Mouse (Mus musculus) MEL (cell line): ENCODE results near the gene Exosc6. TPM values are rescaled to one million over a fixed set of nuclear protein-coding genes. Genes with fewer than 3 reads are reported as not detected.
"Not testable (repeated sequence)": the region's sequence is repeated elsewhere in the genome, so short reads cannot be mapped to it uniquely, and the experiment has no call there.

ENCODE experiments used
- DNase-seq: peaks from one replicate; pipeline ENCODE4 v3.0.0; 2011; ENCODE audit warnings: low read depth, low spot score
- H3K27ac ChIP-seq: 2 replicates; pipeline ENCODE4 v1.5.1; 2012; ENCODE audit warnings: low read depth, mild to moderate bottlenecking, control low read depth, low read length, moderate library complexity; ENCODE audit not compliant: control insufficient read depth
- H3K27me3 ChIP-seq, 2 experiments: fragments of 150-350 bp in 1 of 2; sonication (generic) in 1 of 2; 2 replicates each; pipeline ENCODE4 v1.6.1; 2012; ENCODE audit warnings: low read length in 2 of 2, mild to moderate bottlenecking in 2 of 2, improper control_type of control experiment in 1 of 2, moderate library complexity in 1 of 2; ENCODE audit not compliant: insufficient read depth in 2 of 2, control insufficient read depth in 1 of 2
- H3K36me3 ChIP-seq, 2 experiments: 2 replicates each; pipeline ENCODE4 v1.6.1; 2012 to 2014; ENCODE audit warnings: low read length in 2 of 2, improper control_type of control experiment in 1 of 2, inconsistent platforms in 1 of 2, mild to moderate bottlenecking in 1 of 2; ENCODE audit not compliant: insufficient read depth in 2 of 2, control insufficient read depth in 1 of 2
- H3K4me1 ChIP-seq, 2 experiments: fragments of 150-350 bp in 1 of 2; sonication (generic) in 1 of 2; 2 replicates each; pipeline ENCODE4 v1.6.1; 2012; ENCODE audit warnings: low read length in 2 of 2, improper control_type of control experiment in 1 of 2, mild to moderate bottlenecking in 1 of 2; ENCODE audit not compliant: insufficient read depth in 2 of 2, control insufficient read depth in 1 of 2
- H3K4me3 ChIP-seq, 2 experiments: fragments of 150-350 bp in 1 of 2; sonication (generic) in 1 of 2; 2 replicates each; pipeline ENCODE4 v1.5.1; 2012; ENCODE audit warnings: low read depth in 2 of 2, low read length in 2 of 2, mild to moderate bottlenecking in 2 of 2, moderate library complexity in 2 of 2, control low read depth in 1 of 2, improper control_type of control experiment in 1 of 2; ENCODE audit not compliant: control insufficient read depth in 1 of 2, insufficient read depth in 1 of 2
- H3K79me2 ChIP-seq: 2 replicates; pipeline ENCODE4 v1.6.1; 2012; ENCODE audit warnings: mild to moderate bottlenecking, low read length, moderate library complexity; ENCODE audit not compliant: control insufficient read depth, poor library complexity, insufficient read depth
- H3K9ac ChIP-seq: 2 replicates; pipeline ENCODE4 v1.6.1; 2012; ENCODE audit warnings: low read depth, mild to moderate bottlenecking, control low read depth, low read length, moderate library complexity; ENCODE audit not compliant: control insufficient read depth, poor library complexity, severe bottlenecking
- H3K9me3 ChIP-seq: fragments of 150-350 bp; sonication (generic); replicated peaks from 2 replicates; pipeline ENCODE4 v1.6.1; 2012; ENCODE audit warnings: mild to moderate bottlenecking, low read length, improper control_type of control experiment, moderate library complexity; ENCODE audit not compliant: insufficient read depth
- CHD2 ChIP-seq: IDR thresholded peaks from 2 replicates; pipeline ENCODE4 v1.6.1; 2011; ENCODE audit warnings: low read length, improper control_type of control experiment
- CTCF ChIP-seq, 3 experiments: IDR thresholded peaks in 2 of 3; conservative IDR thresholded peaks in 1 of 3; 2 replicates each; pipeline ENCODE4 v1.5.1; 2011 to 2012; ENCODE audit warnings: low read length in 3 of 3, low read depth in 2 of 3, mild to moderate bottlenecking in 2 of 3, improper control_type of control experiment in 1 of 3, inconsistent platforms in 1 of 3, mixed read lengths in 1 of 3, moderate library complexity in 1 of 3; ENCODE audit not compliant: control insufficient read depth in 1 of 3, insufficient read depth in 1 of 3, poor library complexity in 1 of 3, severe bottlenecking in 1 of 3
- E2F4 ChIP-seq: IDR thresholded peaks from 2 replicates; pipeline ENCODE4 v1.6.1; 2011; ENCODE audit warnings: low read depth, low read length, improper control_type of control experiment, borderline replicate concordance
- ELF1 ChIP-seq: IDR thresholded peaks from 2 replicates; pipeline ENCODE4 v1.6.1; 2014; ENCODE audit warnings: low read depth, mild to moderate bottlenecking, inconsistent platforms, low read length, improper control_type of control experiment, moderate library complexity
- GABPA ChIP-seq: IDR thresholded peaks from 2 replicates; pipeline ENCODE4 v1.6.1; 2012; ENCODE audit warnings: low read depth, mild to moderate bottlenecking, inconsistent platforms, low read length, improper control_type of control experiment, moderate library complexity
- HCFC1 ChIP-seq: IDR thresholded peaks from 2 replicates; pipeline ENCODE4 v1.6.1; 2012; ENCODE audit warnings: low read depth, mild to moderate bottlenecking, inconsistent platforms, low read length, improper control_type of control experiment, moderate library complexity
- MYB ChIP-seq: IDR thresholded peaks from 2 replicates; pipeline ENCODE4 v1.6.1; 2011; ENCODE audit warnings: mild to moderate bottlenecking, low read depth, low read length, improper control_type of control experiment
- NELFE ChIP-seq: IDR thresholded peaks from 2 replicates; pipeline ENCODE4 v1.6.1; 2011; ENCODE audit warnings: low read depth, low read length, improper control_type of control experiment
- NRF1 ChIP-seq: IDR thresholded peaks from 2 replicates; pipeline ENCODE4 v1.6.1; 2014; ENCODE audit warnings: low read depth, mild to moderate bottlenecking, inconsistent platforms, low read length, improper control_type of control experiment, moderate library complexity; ENCODE audit not compliant: poor library complexity, insufficient read depth, severe bottlenecking
- POLR2AphosphoS5 ChIP-seq: IDR thresholded peaks from 2 replicates; pipeline ENCODE4 v1.6.1; 2012; ENCODE audit warnings: low read depth, borderline replicate concordance, mild to moderate bottlenecking, inconsistent platforms, low read length, moderate library complexity, mixed read lengths
- RAD21 ChIP-seq: IDR thresholded peaks from 2 replicates; pipeline ENCODE4 v1.6.1; 2011; ENCODE audit warnings: mild to moderate bottlenecking, low read depth, low read length, improper control_type of control experiment
- SMC3 ChIP-seq: IDR thresholded peaks from 2 replicates; pipeline ENCODE4 v1.6.1; 2011; ENCODE audit warnings: low read depth, low read length, improper control_type of control experiment
- TBP ChIP-seq: IDR thresholded peaks from 2 replicates; pipeline ENCODE4 v1.8.0; 2011; ENCODE audit warnings: low read depth, low read length, improper control_type of control experiment
- UBTF ChIP-seq: IDR thresholded peaks from 2 replicates; pipeline ENCODE4 v1.6.1; 2012; ENCODE audit warnings: low read depth, mild to moderate bottlenecking, inconsistent platforms, low read length, improper control_type of control experiment, moderate library complexity, borderline replicate concordance; ENCODE audit not compliant: insufficient read depth
- USF2 ChIP-seq, 2 experiments: IDR thresholded peaks; 2 replicates each; pipeline ENCODE4 v1.6.1; 2011 to 2012; ENCODE audit warnings: improper control_type of control experiment in 2 of 2, low read length in 2 of 2, borderline replicate concordance in 1 of 2, inconsistent platforms in 1 of 2, low read depth in 1 of 2, mild to moderate bottlenecking in 1 of 2; ENCODE audit not compliant: insufficient read depth in 1 of 2
- ZC3H11A ChIP-seq: IDR thresholded peaks from 2 replicates; pipeline ENCODE4 v1.6.1; 2012; ENCODE audit warnings: low read depth, mild to moderate bottlenecking, inconsistent platforms, low read length, improper control_type of control experiment
- polyA plus RNA-seq, 2 experiments: library from polyadenylated mRNA; stranded (reverse) in 1 of 2; unstranded in 1 of 2; fragments of >175 nt in 1 of 2; fragments of >200 nt in 1 of 2; gene quantifications; 2 replicates each; pipeline versions ENCODE4 v1.2.1 to v1.2.4; 2012; ENCODE audit warnings: low replicate concordance in 2 of 2, low read depth in 1 of 2; ENCODE audit not compliant: insufficient read length in 2 of 2, insufficient read depth in 1 of 2, missing spikeins in 1 of 2
- total RNA-seq: library from RNA; depleted of rRNA; stranded (reverse); fragments of 300-350 nt; gene quantifications from 2 replicates; pipeline ENCODE4 v1.2.3, GENCODE M21; 2012

The Exosc6 gene
- total and polyA plus RNA-seq, 3 experiments: 8.0 to 26.4 TPM; not detected in 1

GRCm38 (mm10) chr8:111081580-111082258 is 25.6 kb downstream of the Exosc6 start:
- Histone ChIP-seq H3K4me3 (no peak overlapping the region), H3K9me3 (no peaks in the 10 kb centered on the region), H3K27me3 (0 out of 4 replicates have a peak, but pooled peaks cover 0 to 2% of the 10 kb centered on the region in 2 experiments), H3K4me1 (no peaks in the 10 kb centered on the region)
- no peak for TF ChIP-seq HCFC1
- no peak for TF ChIP-seq RAD21
- no peak for TF ChIP-seq NELFE
- no peak for TF ChIP-seq UBTF
- TF ChIP-seq ELF1: no peak
- TF ChIP-seq CTCF (IDR thresholded peaks at IDR 0.05 in 2 of 3, conservative IDR thresholded peaks at IDR 0.05 in 1 of 3; ENCODE audit: control insufficient read depth in 1 of 3, insufficient read depth in 1 of 3, low read depth in 2 of 3, low read length in 3 of 3, poor library complexity in 1 of 3, severe bottlenecking in 1 of 3): no peak
- no peak for TF ChIP-seq POLR2AphosphoS5
- no peak for TF ChIP-seq USF2 (IDR thresholded peaks at IDR 0.05; ENCODE audit: borderline replicate concordance in 1 of 2, insufficient read depth in 1 of 2, low read depth in 1 of 2, low read length in 2 of 2)
- no peak for TF ChIP-seq CHD2
- TF ChIP-seq E2F4: no peak
- TF ChIP-seq NRF1: no peak
- no peak for TF ChIP-seq GABPA
- TF ChIP-seq, all 39 proteins: peak for 0
- no peaks in the 10 kb centered on the region for H3K36me3 ChIP-seq
- H3K9ac ChIP-seq: no peak overlapping the region
- H3K27ac ChIP-seq: no peak overlapping the region
- H3K79me2 ChIP-seq: no peaks in the 10 kb centered on the region
- no peak for DNase-seq

- not testable (repeated sequence) for H3K79me2 ChIP-seq, H3K9ac ChIP-seq, DNase-seq, H3K9me3 ChIP-seq, H3K27ac ChIP-seq, H3K4me3 ChIP-seq, H3K4me1 ChIP-seq, H3K27me3 ChIP-seq, H3K36me3 ChIP-seq
- peak; percentile 75 for TF ChIP-seq TBP
Observed at GRCm38 (mm10) chr8:111083936-111084335, 27.8 kb downstream of the Exosc6 start.

- no peaks in the 10 kb centered on the region for H3K27me3 ChIP-seq
- no peak overlapping the region for H3K9ac ChIP-seq
- peaks cover 2% of the 10 kb centered on the region; the same call in 1 of the 2 replicates for H3K79me2 ChIP-seq
- no peak overlapping the region for H3K4me3 ChIP-seq
- 0 out of 4 replicates have a peak, but pooled peaks cover 0 to 3% of the 10 kb centered on the region in 2 experiments for H3K4me1 ChIP-seq
- TF ChIP-seq RAD21 (peak; percentile 89), SMC3 (peak; percentile 89), MYB (no peak), ZC3H11A (peak; percentile 89), CTCF (IDR thresholded peaks at IDR 0.05 in 2 of 3, conservative IDR thresholded peaks at IDR 0.05 in 1 of 3; ENCODE audit: control insufficient read depth in 1 of 3, insufficient read depth in 1 of 3, low read depth in 2 of 3, low read length in 3 of 3, poor library complexity in 1 of 3, severe bottlenecking in 1 of 3) (peak; percentile 75 to 95 (median 89))
- H3K27ac ChIP-seq: no peak overlapping the region
- no peaks in the 10 kb centered on the region for H3K36me3 ChIP-seq
- peak; percentile 84 for DNase-seq
- H3K9me3 ChIP-seq: no peaks in the 10 kb centered on the region
Observed at GRCm38 (mm10) chr8:111090126-111090525, 34.0 kb downstream of the Exosc6 start.
